Mouse (Mus musculus) MN1 (cell line): Measurements from ENCODE around the gene Snf8.

Source experiments
- DNase-seq: peaks from one replicate; pipeline ENCODE4 v3.0.0-alpha.2; 2016; ENCODE audit warnings: low spot score

Gene Snf8

GRCm38 (mm10) chr11:96074351-96075176 is 39.9 kb downstream of the Snf8 start:
- DNase-seq = peak; percentile 51

- no peak for DNase-seq
These were observed 40.5 kb downstream of the Snf8 start for GRCm38 (mm10) chr11:96075177-96075508.

- DNase-seq = peak; percentile 99
These were observed 41.0 kb downstream of the Snf8 start, which contains the start of gene Atp5g1 for GRCm38 (mm10) chr11:96075509-96076220. Gene Atp5g1 (minus strand): TSS chr11:96075670.

GRCm38 (mm10) chr11:96076221-96077105 is 41.8 kb downstream of the Snf8 start:
- no peak for DNase-seq

GRCm38 (mm10) chr11:96080736-96081135 is 46.1 kb downstream of the Snf8 start:
- DNase-seq = no peak

- DNase-seq = no peak
These were observed 48.0 kb downstream of the Snf8 start for GRCm38 (mm10) chr11:96082682-96083081.

- no peak for DNase-seq
These were observed 53.3 kb downstream of the Snf8 start for GRCm38 (mm10) chr11:96087981-96088380.

- peak; percentile 18 for DNase-seq
These were observed 56.4 kb downstream of the Snf8 start for GRCm38 (mm10) chr11:96091073-96091472.

- no peak for DNase-seq
These were observed 58.1 kb downstream of the Snf8 start for GRCm38 (mm10) chr11:96092674-96093291.

GRCm38 (mm10) chr11:96093361-96093760 is 58.7 kb downstream of the Snf8 start:
- peak; percentile 41 for DNase-seq
